Mouse (Mus musculus) MEL (cell line): ENCODE measurements at regions not wholly inside any gene's neighbourhood (a gene's known extent, or its start where the extent isn't known, plus 50 kb on each side); places are given as distances from the start of the nearest gene placed in this dataset.

Source experiments
- CTCF ChIP-seq, 3 experiments: IDR thresholded peaks in 2 of 3; conservative IDR thresholded peaks in 1 of 3; 2 replicates each; pipeline ENCODE4 v1.5.1; 2011 to 2012; ENCODE audit warnings: low read length in 3 of 3, low read depth in 2 of 3, mild to moderate bottlenecking in 2 of 3, improper control_type of control experiment in 1 of 3, inconsistent platforms in 1 of 3, mixed read lengths in 1 of 3, moderate library complexity in 1 of 3; ENCODE audit not compliant: control insufficient read depth in 1 of 3, insufficient read depth in 1 of 3, poor library complexity in 1 of 3, severe bottlenecking in 1 of 3
- EP300 ChIP-seq, 2 experiments: IDR thresholded peaks; 2 replicates each; pipeline ENCODE4 v1.6.1; 2011; ENCODE audit warnings: improper control_type of control experiment in 2 of 2, low read length in 2 of 2, low read depth in 1 of 2, mild to moderate bottlenecking in 1 of 2
- GATA1 ChIP-seq: IDR thresholded peaks from 2 replicates; pipeline ENCODE4 v1.6.1; 2011; ENCODE audit warnings: low read depth, low read length, improper control_type of control experiment
- KAT2A ChIP-seq: conservative IDR thresholded peaks from 2 replicates; pipeline ENCODE4 v1.6.1; 2012; ENCODE audit warnings: low read depth, low read length, improper control_type of control experiment, inconsistent platforms
- MAZ ChIP-seq: IDR thresholded peaks from 2 replicates; pipeline ENCODE4 v1.6.1; 2012; ENCODE audit warnings: low read depth, mild to moderate bottlenecking, inconsistent platforms, low read length, improper control_type of control experiment
- MXI1 ChIP-seq: IDR thresholded peaks from 2 replicates; pipeline ENCODE4 v1.6.1; 2011; ENCODE audit warnings: mild to moderate bottlenecking, low read depth, low read length, improper control_type of control experiment
- NELFE ChIP-seq: IDR thresholded peaks from 2 replicates; pipeline ENCODE4 v1.6.1; 2011; ENCODE audit warnings: low read depth, low read length, improper control_type of control experiment
- POLR2A ChIP-seq, 2 experiments: IDR thresholded peaks; 2 replicates each; pipeline ENCODE4 v1.6.1; 2011 to 2012; ENCODE audit warnings: low read length in 2 of 2, mild to moderate bottlenecking in 2 of 2, control low read depth in 1 of 2, improper control_type of control experiment in 1 of 2, low read depth in 1 of 2, moderate library complexity in 1 of 2; ENCODE audit not compliant: control insufficient read depth in 1 of 2, insufficient read depth in 1 of 2, poor library complexity in 1 of 2
- POLR2AphosphoS2 ChIP-seq: IDR thresholded peaks from 2 replicates; pipeline ENCODE4 v1.6.1; 2011; ENCODE audit warnings: low read length, improper control_type of control experiment
- RCOR1 ChIP-seq: IDR thresholded peaks from 2 replicates; pipeline ENCODE4 v1.6.1; 2012; ENCODE audit warnings: low read depth, mild to moderate bottlenecking, inconsistent platforms, low read length, improper control_type of control experiment
- USF2 ChIP-seq, 2 experiments: IDR thresholded peaks; 2 replicates each; pipeline ENCODE4 v1.6.1; 2011 to 2012; ENCODE audit warnings: improper control_type of control experiment in 2 of 2, low read length in 2 of 2, borderline replicate concordance in 1 of 2, inconsistent platforms in 1 of 2, low read depth in 1 of 2, mild to moderate bottlenecking in 1 of 2; ENCODE audit not compliant: insufficient read depth in 1 of 2

DNA sequence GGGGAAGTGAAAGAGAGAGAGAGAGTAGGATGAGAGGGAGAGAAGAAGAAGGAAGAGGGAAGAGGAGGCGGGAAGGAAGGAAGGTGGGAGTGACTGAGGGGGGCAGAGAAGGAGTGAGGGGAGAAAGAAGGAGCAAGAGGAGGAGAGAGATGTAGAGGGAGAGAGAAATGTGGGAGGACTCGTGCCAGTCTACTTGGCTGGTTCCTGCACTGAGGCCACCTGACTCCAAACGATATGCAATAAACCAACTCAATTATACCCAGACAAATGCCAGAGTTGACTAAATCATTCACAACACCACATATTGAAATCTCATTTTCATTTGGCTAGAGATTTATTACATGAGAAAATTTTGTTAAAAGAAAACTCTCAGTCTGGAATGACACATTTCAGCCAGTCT lies 818.4 kb downstream of the Trim52 start:
- TF ChIP-seq POLR2A (IDR thresholded peaks at IDR 0.05; ENCODE audit: control insufficient read depth in 1 of 2, insufficient read depth in 1 of 2, low read depth in 1 of 2, low read length in 2 of 2, poor library complexity in 1 of 2) (no peak), USF2 (IDR thresholded peaks at IDR 0.05; ENCODE audit: borderline replicate concordance in 1 of 2, insufficient read depth in 1 of 2, low read depth in 1 of 2, low read length in 2 of 2) (no peak), GATA1 (no peak), CTCF (IDR thresholded peaks at IDR 0.05 in 2 of 3, conservative IDR thresholded peaks at IDR 0.05 in 1 of 3; ENCODE audit: control insufficient read depth in 1 of 3, insufficient read depth in 1 of 3, low read depth in 2 of 3, low read length in 3 of 3, poor library complexity in 1 of 3, severe bottlenecking in 1 of 3) (no peak), POLR2AphosphoS2 (no peak), KAT2A (no peak), RCOR1 (no peak), EP300 (IDR thresholded peaks at IDR 0.05; ENCODE audit: low read depth in 1 of 2, low read length in 2 of 2) (no peak), NELFE (no peak), MAZ (no peak), MXI1 (no peak)
